Comparison of ENCODE assay signal across 7 mouse cellular contexts in genomic region chr11:98754621-98755181, GRCm38 (mm10). TPM values are rescaled to one million over a fixed set of nuclear protein-coding genes. Genes with fewer than 3 reads are reported as not detected.
A peak's percentile ranks its signal among the peaks of the same experiment; 100 is the strongest.
DNase-seq lines count a peak whose midpoint lies in the region; ATAC-seq and TF ChIP-seq lines count a peak whose summit lies in the region.

No protein-coding gene starts in this region.

- peaks cover 44% of the 10 kb centered on the region for H3K4me1 ChIP-seq in bone marrow macrophage, adult 2 months (ENCODE audit: control insufficient read depth, insufficient read depth, low read length)

- no peaks in the 10 kb centered on the region for H3K36me3 ChIP-seq in macrophage (ENCODE audit: inconsistent target)

- H3K4me3 ChIP-seq in bone marrow macrophage, adult 2 months (ENCODE audit: insufficient read depth, low read length): peak overlapping the region; percentile 64
- no peak overlapping the region for H3K4me3 ChIP-seq in macrophage (ENCODE audit: inconsistent target)

- no peaks in the 10 kb centered on the region for H3K79me2 ChIP-seq in macrophage (ENCODE audit: inconsistent target)

- peak; percentile 82 for DNase-seq in MN1 (ENCODE audit: low spot score)
- peak; percentile 90 for DNase-seq in heart, postnatal 4 days
- DNase-seq in layer of hippocampus, adult 9-11 months: peak; percentile 60
- DNase-seq in right cerebral cortex, postnatal 14 days: peak; percentile 74

- peak; percentile 76 for ATAC-seq in erythroid progenitor cell, adult 5-6 weeks (replicated peaks; ENCODE audit: low FRiP score, poor library complexity, severe bottlenecking)

- 31% methylated on average over 7 of the region's 7 CpGs for WGBS in macrophage (ENCODE audit: missing documents)

- TF ChIP-seq CTCF in bone marrow macrophage, adult 2 months (IDR thresholded peaks at IDR 0.05; ENCODE audit: low read depth, low read length): peak; percentile 73

- no peak for TF ChIP-seq POLR2A in bone marrow macrophage, adult 2 months (IDR thresholded peaks at IDR 0.05; ENCODE audit: borderline replicate concordance, low read depth, low read length)

- H3K27ac ChIP-seq in bone marrow macrophage, adult 2 months (ENCODE audit: insufficient read depth, low read depth, low read length): peak overlapping the region; percentile 82
- peak overlapping the region; percentile 32 for H3K27ac ChIP-seq in macrophage

RNA-seq across cellular contexts. Expression of gene Thra, which starts 14.3 kb away (rescaled TPM):
- 20.7 and 23.5 TPM in 2 replicates for polyA plus RNA-seq in bone marrow macrophage, adult 2 months (2012; ENCODE audit: insufficient read depth, insufficient read length, missing spikeins)
- 8.6 and 13.8 TPM in 2 replicates for total RNA-seq in erythroid progenitor cell, adult 5-6 weeks (2015; ENCODE audit: low replicate concordance)
- 3.3 and 8.0 TPM in 2 replicates for total RNA-seq in erythroid progenitor cell, adult 5-6 weeks (2017; ENCODE audit: low replicate concordance)
- total RNA-seq in heart, postnatal 4 days (2021): 100 to 1,000 TPM; 171 to 183 TPM
- 10 to 100 TPM in 20 of 26 experiments, 1 to 10 TPM in 6; 3.6 to 48.8 (median 15.3) TPM for total RNA-seq in macrophage (2018; cell fraction: chromatin; rRNA removed)
- 10 to 100 TPM in 17 of 26 experiments, 1 to 10 TPM in 9; 6.7 to 18.6 (median 11.3) TPM for total RNA-seq in macrophage (2018; cell fraction: cytosol; rRNA removed)
- total RNA-seq in macrophage (2018; cell fraction: nucleus; rRNA removed): 10 to 100 TPM in 12 of 26 experiments, 1 to 10 TPM in 14; 4.3 to 29.5 (median 9.6) TPM
- polyA plus RNA-seq in macrophage (2018): 8.2 to 12.1 TPM (median 9.8 TPM) in 3 replicates

RNA-seq across cellular contexts. Expression of gene Nr1d1, which starts 20.4 kb away (rescaled TPM):
- 7.4 and 8.2 TPM in 2 replicates for polyA plus RNA-seq in bone marrow macrophage, adult 2 months (2012; ENCODE audit: insufficient read depth, insufficient read length, missing spikeins)
- not detected in 2 replicates for total RNA-seq in erythroid progenitor cell, adult 5-6 weeks (2015; ENCODE audit: low replicate concordance)
- not detected in 2 replicates for total RNA-seq in erythroid progenitor cell, adult 5-6 weeks (2017; ENCODE audit: low replicate concordance)
- total RNA-seq in heart, postnatal 4 days (2021): 10 to 100 TPM; 26.3 to 27.6 TPM
- 10 to 100 TPM in 3 of 26 experiments, 1 to 10 TPM in 19, under 1 TPM in 2, not detected in 2; 0.22 to 19.5 (median 1.8) TPM for total RNA-seq in macrophage (2018; cell fraction: chromatin; rRNA removed)
- total RNA-seq in macrophage (2018; cell fraction: cytosol; rRNA removed): 10 to 100 TPM in 3 of 26 experiments, 1 to 10 TPM in 22, under 1 TPM in 1; 0.80 to 16.2 (median 2.0) TPM
- 10 to 100 TPM in 6 of 26 experiments, 1 to 10 TPM in 14, under 1 TPM in 6; 0.30 to 28.5 (median 1.6) TPM for total RNA-seq in macrophage (2018; cell fraction: nucleus; rRNA removed)
- polyA plus RNA-seq in macrophage (2018): 3.0 to 7.6 TPM (median 4.9 TPM) in 3 replicates

RNA-seq across cellular contexts. Expression of gene Med24, which starts 25.5 kb away (rescaled TPM):
- 26.9 and 32.2 TPM in 2 replicates for polyA plus RNA-seq in bone marrow macrophage, adult 2 months (2012; ENCODE audit: insufficient read depth, insufficient read length, missing spikeins)
- 30.6 and 57.7 TPM in 2 replicates for total RNA-seq in erythroid progenitor cell, adult 5-6 weeks (2015; ENCODE audit: low replicate concordance)
- total RNA-seq in erythroid progenitor cell, adult 5-6 weeks (2017; ENCODE audit: low replicate concordance): 14.7 and 25.0 TPM in 2 replicates
- 10 to 100 TPM; 51.7 to 52.3 TPM for total RNA-seq in heart, postnatal 4 days (2021)
- total RNA-seq in macrophage (2018; cell fraction: chromatin; rRNA removed): 10 to 100 TPM; 26.0 to 64.8 (median 48.7) TPM
- total RNA-seq in macrophage (2018; cell fraction: cytosol; rRNA removed): 10 to 100 TPM; 12.8 to 23.6 (median 18.5) TPM
- total RNA-seq in macrophage (2018; cell fraction: nucleus; rRNA removed): 10 to 100 TPM; 14.2 to 52.0 (median 30.6) TPM
- 19.2 to 19.9 TPM (median 19.6 TPM) in 3 replicates for polyA plus RNA-seq in macrophage (2018)

RNA-seq across cellular contexts. Expression of gene Msl1, which starts 40.6 kb away (rescaled TPM):
- 78.4 and 79.3 TPM in 2 replicates for polyA plus RNA-seq in bone marrow macrophage, adult 2 months (2012; ENCODE audit: insufficient read depth, insufficient read length, missing spikeins)
- 43.6 and 44.7 TPM in 2 replicates for total RNA-seq in erythroid progenitor cell, adult 5-6 weeks (2015; ENCODE audit: low replicate concordance)
- 29.5 and 35.5 TPM in 2 replicates for total RNA-seq in erythroid progenitor cell, adult 5-6 weeks (2017; ENCODE audit: low replicate concordance)
- 10 to 100 TPM; 67.8 to 71.5 TPM for total RNA-seq in heart, postnatal 4 days (2021)
- 100 to 1,000 TPM in 4 of 26 experiments, 10 to 100 TPM in 22; 26.6 to 124 (median 61.3) TPM for total RNA-seq in macrophage (2018; cell fraction: chromatin; rRNA removed)
- total RNA-seq in macrophage (2018; cell fraction: cytosol; rRNA removed): 10 to 100 TPM; 35.5 to 64.0 (median 51.6) TPM
- total RNA-seq in macrophage (2018; cell fraction: nucleus; rRNA removed): 100 to 1,000 TPM in 7 of 26 experiments, 10 to 100 TPM in 19; 40.3 to 121 (median 76.1) TPM
- 40.0 to 80.9 TPM (median 44.0 TPM) in 3 replicates for polyA plus RNA-seq in macrophage (2018)

RNA-seq across cellular contexts. Expression of gene Casc3, which starts 50.0 kb away (rescaled TPM):
- polyA plus RNA-seq in bone marrow macrophage, adult 2 months (2012; ENCODE audit: insufficient read depth, insufficient read length, missing spikeins): 37.9 and 40.1 TPM in 2 replicates
- total RNA-seq in erythroid progenitor cell, adult 5-6 weeks (2015; ENCODE audit: low replicate concordance): 41.8 and 60.4 TPM in 2 replicates
- total RNA-seq in erythroid progenitor cell, adult 5-6 weeks (2017; ENCODE audit: low replicate concordance): 59.2 and 92.7 TPM in 2 replicates
- 10 to 100 TPM; 26.9 to 28.4 TPM for total RNA-seq in heart, postnatal 4 days (2021)
- total RNA-seq in macrophage (2018; cell fraction: chromatin; rRNA removed): 100 to 1,000 TPM in 5 of 26 experiments, 10 to 100 TPM in 21; 26.5 to 137 (median 57.5) TPM
- total RNA-seq in macrophage (2018; cell fraction: cytosol; rRNA removed): 10 to 100 TPM; 21.0 to 40.3 (median 26.0) TPM
- 10 to 100 TPM; 28.9 to 86.2 (median 50.2) TPM for total RNA-seq in macrophage (2018; cell fraction: nucleus; rRNA removed)
- 21.2 to 29.9 TPM (median 22.1 TPM) in 3 replicates for polyA plus RNA-seq in macrophage (2018)

Comparison
In these comparisons a context has a peak if more than half of its experiments do, and no peak if none do; other contexts are left out.
1. RNA of gene Thra, which starts 14.3 kb away (total RNA-seq): 171 to 183 TPM in heart, postnatal 4 days; 3.3 to 13.8 TPM in erythroid progenitor cell, adult 5-6 weeks; every median in the first group is over 10 times any median in the second.
2. RNA of gene Nr1d1, which starts 20.4 kb away (total RNA-seq): 26.3 to 27.6 TPM in heart, postnatal 4 days; not detected in erythroid progenitor cell, adult 5-6 weeks; every median in the first group is over 10 times any median in the second.
3. Peak in every context shown above with its lines, with median percentiles within 50 percentile points of each other: DNase-seq.